Mouse (Mus musculus): ENCODE data around the gene Hsd17b14.

DNA sequence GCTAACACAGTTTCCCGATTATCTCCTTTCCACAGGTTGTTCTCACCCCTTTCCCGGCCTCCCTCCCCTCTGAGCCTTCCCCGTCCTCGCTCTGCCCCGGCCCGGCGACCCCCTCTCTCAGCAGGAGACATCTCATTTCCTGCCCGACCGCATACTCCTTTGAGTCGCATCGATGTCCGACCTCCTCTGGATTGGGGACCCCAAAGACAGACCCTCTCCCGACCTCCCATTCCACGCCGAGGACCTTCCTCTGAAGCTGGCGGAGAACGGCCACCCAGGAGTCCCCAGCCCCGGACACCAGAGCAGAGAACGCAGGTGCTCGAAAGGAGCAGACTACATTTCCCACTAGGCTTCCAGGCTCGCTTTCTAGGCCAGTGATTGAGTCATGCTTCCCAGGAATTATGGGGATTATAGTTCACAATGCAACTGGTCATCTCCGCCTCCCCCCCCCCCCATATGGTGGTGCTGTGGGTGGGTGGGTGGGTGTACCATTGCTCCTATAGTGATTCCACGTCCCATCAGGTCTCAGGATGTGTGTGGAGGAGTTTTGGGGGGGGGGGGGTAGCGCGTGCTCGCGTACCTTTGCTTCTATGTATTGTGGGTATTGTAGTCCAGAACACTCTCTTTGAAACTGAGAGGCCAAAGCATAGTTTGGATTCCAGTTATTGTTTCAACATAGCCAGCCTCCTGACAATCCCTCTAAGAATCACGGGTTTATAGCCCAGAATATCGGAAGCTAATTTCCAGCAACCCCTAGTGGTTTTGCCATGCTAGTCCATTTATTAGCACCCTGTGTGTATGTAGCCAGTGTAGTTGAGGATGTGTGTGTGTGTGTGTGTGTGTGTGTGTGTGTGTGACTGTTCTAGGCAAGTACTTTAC lies 16.3 kb upstream of the Hsd17b14 start:
- TF ChIP-seq GATA1 (IDR thresholded peaks at IDR 0.05; ENCODE audit: borderline replicate concordance, low read length) (no peak), FLI1 (IDR thresholded peaks at IDR 0.05; ENCODE audit: low read length) (no peak)
